Comparison of ENCODE assay signal across 8 mouse cellular contexts in the genomic region with DNA sequence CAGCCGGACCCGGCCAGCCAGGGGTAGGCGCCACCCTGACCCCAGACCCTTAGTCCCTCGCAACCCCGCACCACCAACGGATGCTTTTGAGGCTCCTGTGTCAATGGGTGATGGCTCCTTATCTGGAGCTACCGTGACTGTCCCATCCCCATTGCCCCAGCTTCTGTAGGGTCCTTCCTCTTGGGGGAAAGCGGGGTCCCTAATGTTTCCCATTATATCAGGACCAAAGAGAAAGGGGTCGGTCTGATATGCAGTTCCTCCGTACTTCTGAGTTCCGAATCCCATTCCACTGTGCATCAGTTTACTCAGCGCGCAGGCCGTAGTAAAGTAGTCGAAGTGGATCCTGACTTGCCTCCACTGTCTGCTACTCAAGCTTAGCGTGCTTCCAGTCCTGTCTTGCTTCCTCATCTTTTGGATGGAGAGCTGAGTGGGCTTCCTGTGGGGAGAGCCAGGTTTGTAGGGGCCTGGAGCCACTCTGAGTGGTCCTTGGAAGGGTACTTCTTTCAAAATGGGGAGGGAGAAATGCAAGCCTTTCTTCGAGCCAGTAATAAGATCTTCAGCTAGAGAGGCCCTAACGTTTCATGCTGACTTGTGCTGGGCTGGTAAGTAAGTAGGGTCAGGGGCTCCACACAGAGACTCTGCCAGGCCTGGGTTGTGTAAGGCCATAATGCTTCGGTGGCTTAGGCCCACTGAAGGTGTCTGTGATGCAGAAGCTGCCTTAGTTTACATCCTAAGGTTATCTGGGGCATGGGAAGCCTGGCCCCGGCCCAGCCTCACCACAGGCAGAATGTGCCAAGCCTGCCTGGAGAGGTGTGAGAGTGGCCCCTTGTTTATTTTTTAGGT.
A peak's percentile ranks its signal among the peaks of the same experiment; 100 is the strongest.
DNase-seq lines count a peak whose midpoint lies in the region; ATAC-seq lines count a peak whose summit lies in the region.

No protein-coding gene starts in this region.

- H3K27me3 ChIP-seq in heart, embryonic 12.5 days (replicated peaks), result no peaks in the 10 kb centered on the region
- no peaks in the 10 kb centered on the region for H3K27me3 ChIP-seq in hindbrain, embryonic 10.5 days (ENCODE audit: insufficient read depth, poor library complexity, severe bottlenecking)
- no peaks in the 10 kb centered on the region for H3K27me3 ChIP-seq in midbrain, embryonic 11.5 days (ENCODE audit: control insufficient read depth, insufficient read depth, low read length)

- ATAC-seq in heart, embryonic 12.5 days (ENCODE audit: insufficient number of reproducible peaks, low FRiP score), result peak; percentile 7; the same call in 1 of the 2 replicates
- no peak for ATAC-seq in midbrain, embryonic 11.5 days (ENCODE audit: low FRiP score)

- H3K36me3 ChIP-seq in heart, embryonic 12.5 days, result peaks cover 9% of the 10 kb centered on the region; the same call in 1 of the 2 replicates
- no peaks in the 10 kb centered on the region; the same call in 1 of the 2 replicates for H3K36me3 ChIP-seq in hindbrain, embryonic 10.5 days
- no peaks in the 10 kb centered on the region for H3K36me3 ChIP-seq in midbrain, embryonic 11.5 days (ENCODE audit: control insufficient read depth, insufficient read depth, low read length)

- H3K27ac ChIP-seq in heart, embryonic 12.5 days (ENCODE audit: poor library complexity, severe bottlenecking), result peak overlapping the region; percentile 80
- peak overlapping the region; percentile 95 for H3K27ac ChIP-seq in hindbrain, embryonic 10.5 days
- H3K27ac ChIP-seq in midbrain, embryonic 11.5 days (ENCODE audit: low read depth, low read length), result peak overlapping the region; percentile 14; the same call in 1 of the 2 replicates

- H3K4me3 ChIP-seq in heart, embryonic 12.5 days, result peak overlapping the region; percentile 90
- peak overlapping the region; percentile 73 for H3K4me3 ChIP-seq in hindbrain, embryonic 10.5 days
- H3K4me3 ChIP-seq in midbrain, embryonic 11.5 days (ENCODE audit: low read depth, low read length), result peak overlapping the region; percentile 69

- H3K9me3 ChIP-seq in heart, embryonic 12.5 days (replicated peaks), result no peaks in the 10 kb centered on the region
- no peaks in the 10 kb centered on the region for H3K9me3 ChIP-seq in hindbrain, embryonic 10.5 days
- no peaks in the 10 kb centered on the region for H3K9me3 ChIP-seq in midbrain, embryonic 11.5 days (ENCODE audit: control insufficient read depth, low read length)

- intact Hi-C loops in heart, postnatal 36 days (cut with DNase I), result loop anchor here (10.0 kb wide), 1 partner anchor 178 kb away; no protein-coding TSS in a partner anchor

- H3K4me2 ChIP-seq in heart, embryonic 12.5 days, result peak overlapping the region; percentile 89
- peak overlapping the region; percentile 86 for H3K4me2 ChIP-seq in midbrain, embryonic 11.5 days

- H3K4me1 ChIP-seq in heart, embryonic 12.5 days (replicated peaks), result peaks cover 98% of the 10 kb centered on the region
- H3K4me1 ChIP-seq in hindbrain, embryonic 10.5 days (replicated peaks), result peaks cover 97% of the 10 kb centered on the region
- H3K4me1 ChIP-seq in midbrain, embryonic 11.5 days (ENCODE audit: control insufficient read depth, insufficient read depth, low read length), result peaks cover 44% of the 10 kb centered on the region

- DNase-seq in heart, postnatal 36 days, result no peak
- DNase-seq in cerebellum, adult 9-10 months, result peak; percentile 78
- no peak for DNase-seq in hindbrain, embryonic 10.5 days (ENCODE audit: low spot score)
- peak; percentile 96 for DNase-seq in midbrain, embryonic 11.5 days (ENCODE audit: low spot score, missing footprints)
- DNase-seq in gastrocnemius, postnatal 4 days (ENCODE audit: low spot score in 2 of 2), result no peak
- no peak for DNase-seq in urinary bladder, postnatal 36 days (ENCODE audit: low spot score in 2 of 2)
- no peak for DNase-seq in thymus, adult 18-20 months

- WGBS in heart, embryonic 12.5 days, result 4% methylated on average over 20 of the region's 20 CpGs
- WGBS in hindbrain, embryonic 10.5 days, result 3% methylated on average over 20 of the region's 20 CpGs
- 4% methylated on average over 20 of the region's 20 CpGs for WGBS in midbrain, embryonic 11.5 days

- H3K9ac ChIP-seq in heart, embryonic 12.5 days, result peak overlapping the region; percentile 97
- H3K9ac ChIP-seq in midbrain, embryonic 11.5 days (ENCODE audit: low read length), result peak overlapping the region; percentile 89

Comparison
In these comparisons a context has a peak if more than half of its experiments do, and no peak if none do; other contexts are left out.
1. H3K27ac ChIP-seq: peak in every context shown above with its lines; median percentile 95 in hindbrain, embryonic 10.5 days; 80 in heart, embryonic 12.5 days; 14 in midbrain, embryonic 11.5 days.
2. DNase-seq: peak in cerebellum, adult 9-10 months (single experiment) and midbrain, embryonic 11.5 days (single experiment); none in heart, postnatal 36 days (0 of 2), hindbrain, embryonic 10.5 days (single experiment), gastrocnemius, postnatal 4 days (0 of 2), urinary bladder, postnatal 36 days (0 of 2) and thymus, adult 18-20 months (0 of 2).
3. Peak in every context shown above with its lines, with median percentiles within 50 percentile points of each other: H3K4me3 ChIP-seq.